Mouse (Mus musculus) layer of hippocampus, postnatal 10 days (tissue): ENCODE measurements at regions not wholly inside any gene's neighbourhood (a gene's known extent, or its start where the extent isn't known, plus 50 kb on each side); places are given as distances from the start of the nearest gene placed in this dataset.
"Not testable (repeated sequence)": the region's sequence is repeated elsewhere in the genome, so short reads cannot be mapped to it uniquely, and the experiment has no call there.

Experiments used
- DNase-seq, 2 experiments: peaks; one replicate each; pipeline ENCODE4 v3.0.0; 2021; ENCODE audit warnings: low spot score in 2 of 2

DNA sequence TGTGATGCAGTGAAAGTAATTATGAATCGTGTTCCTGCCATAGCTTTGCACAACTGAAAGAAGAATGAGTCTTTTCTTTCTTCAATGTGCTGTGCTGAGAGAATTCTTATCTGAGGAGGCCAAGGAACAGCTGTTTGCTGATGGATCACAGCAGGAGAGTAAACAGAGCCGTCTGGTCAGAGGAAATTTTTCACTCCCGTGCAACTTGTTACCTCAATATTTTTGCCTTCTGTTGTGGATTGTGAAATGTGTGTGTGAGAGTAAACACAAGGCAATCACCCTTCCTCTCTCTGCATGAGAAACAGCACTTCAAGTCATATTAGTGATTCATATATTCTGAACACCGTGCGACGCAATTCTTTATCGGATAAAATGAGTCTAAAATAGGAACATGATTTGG, 171.9 kb downstream of the Epm2a start:
- no peak for DNase-seq

DNA sequence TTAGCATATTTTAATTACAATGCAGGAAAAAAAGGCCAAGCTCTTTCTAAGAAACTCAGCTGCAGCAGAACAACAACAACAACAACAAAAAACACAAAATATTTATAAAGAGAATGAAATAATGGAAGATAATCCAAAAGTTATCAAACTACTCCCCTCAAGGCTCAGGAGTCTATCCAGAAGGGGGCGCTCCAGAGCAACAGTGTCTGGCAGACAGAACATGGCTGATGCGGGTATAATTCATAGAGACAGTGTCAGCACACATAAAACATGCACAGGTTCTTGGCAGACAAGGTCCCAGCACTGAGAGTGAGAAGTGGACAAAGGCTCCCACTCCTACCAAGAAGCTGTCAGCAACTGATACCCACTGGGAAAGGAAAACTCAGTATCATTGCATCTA, 173.9 kb downstream of the Epm2a start:
- no peak for DNase-seq

DNA sequence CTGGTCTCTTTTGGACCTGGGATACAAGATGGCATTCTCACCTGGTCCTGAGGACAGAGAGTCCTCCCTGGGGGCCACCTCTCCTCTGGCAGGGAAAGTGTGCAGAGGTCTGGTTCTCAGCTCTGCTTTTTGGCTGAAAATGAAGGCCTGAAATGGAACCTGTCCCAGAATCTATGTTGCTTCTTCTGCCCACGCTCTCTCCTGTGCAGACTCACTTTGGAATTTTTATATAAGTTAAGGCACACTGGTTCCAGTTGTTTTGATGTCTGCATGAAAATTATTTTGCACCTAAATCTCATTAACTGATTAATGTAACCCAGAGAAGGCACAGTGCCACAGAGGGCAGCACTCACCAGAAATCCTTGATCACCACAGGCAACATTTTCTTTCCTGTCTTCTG, 188.1 kb downstream of the Epm2a start:
- DNase-seq, result no peak

DNA sequence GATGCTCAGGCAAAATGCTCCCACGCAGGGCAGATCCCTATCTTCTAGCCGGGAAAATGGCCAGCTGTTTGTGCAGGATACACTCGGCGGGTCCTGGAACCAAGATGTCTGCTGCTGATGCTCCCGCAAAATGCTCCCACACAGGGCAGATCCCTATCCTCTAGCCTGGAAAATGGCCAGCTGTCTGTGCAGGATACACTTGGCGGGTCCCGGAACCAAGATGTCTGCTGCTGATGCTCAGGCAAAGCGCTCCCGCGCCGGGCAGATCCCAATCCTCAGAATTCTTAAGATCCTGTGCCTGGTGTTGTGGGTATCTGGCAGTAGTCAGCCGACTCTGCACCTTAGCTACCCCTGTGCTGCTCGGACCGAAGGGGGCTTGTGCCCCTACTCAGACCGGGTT, 212.2 kb downstream of the Epm2a start:
- DNase-seq, result not testable (repeated sequence)

DNA sequence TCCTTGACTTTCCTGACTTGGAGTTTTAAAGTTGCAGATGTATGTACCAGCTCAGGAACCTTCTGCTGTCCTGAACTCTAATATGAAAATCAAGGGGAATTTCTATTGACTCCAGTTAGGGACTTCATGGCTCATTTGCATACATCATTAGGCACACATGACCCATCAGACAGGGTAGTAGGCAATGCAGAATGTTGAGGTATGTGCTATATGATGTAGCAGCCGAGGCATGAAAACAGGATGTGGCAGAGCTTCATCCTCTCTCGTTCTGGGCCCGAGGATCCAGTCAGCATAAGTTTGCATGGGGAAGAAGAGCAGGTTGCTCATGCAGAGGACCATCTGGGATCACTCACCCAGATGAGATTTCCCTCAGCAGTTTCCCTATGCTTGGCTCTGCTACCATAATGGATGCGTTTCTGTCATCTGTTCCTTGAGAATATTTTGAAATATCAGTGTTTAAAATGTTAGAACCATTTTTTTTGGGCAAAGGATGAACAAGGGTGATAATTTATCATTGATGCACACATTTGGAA, 227.4 kb downstream of the Epm2a start:
- peak; percentile 6 to 20 for DNase-seq

DNA sequence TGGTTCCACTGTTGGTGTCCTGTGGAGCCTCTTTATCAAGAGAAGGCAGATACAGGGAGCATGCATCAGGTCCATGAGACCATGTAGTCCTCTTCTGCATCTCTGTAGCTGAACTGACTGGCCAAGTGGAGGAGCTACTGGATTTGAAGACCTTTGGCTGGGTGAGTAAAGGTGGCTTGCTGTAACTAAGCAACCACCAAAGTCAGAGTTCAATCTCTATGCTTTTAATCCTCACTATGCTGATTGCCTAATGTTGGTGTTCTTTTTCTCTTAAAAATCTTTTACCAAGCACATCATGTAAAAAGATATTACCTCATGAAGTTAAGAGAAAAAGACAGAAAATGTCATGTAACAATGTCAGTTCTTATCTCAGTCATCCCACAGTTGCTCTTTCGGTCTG, 265.2 kb downstream of the Epm2a start:
- no peak for DNase-seq

DNA sequence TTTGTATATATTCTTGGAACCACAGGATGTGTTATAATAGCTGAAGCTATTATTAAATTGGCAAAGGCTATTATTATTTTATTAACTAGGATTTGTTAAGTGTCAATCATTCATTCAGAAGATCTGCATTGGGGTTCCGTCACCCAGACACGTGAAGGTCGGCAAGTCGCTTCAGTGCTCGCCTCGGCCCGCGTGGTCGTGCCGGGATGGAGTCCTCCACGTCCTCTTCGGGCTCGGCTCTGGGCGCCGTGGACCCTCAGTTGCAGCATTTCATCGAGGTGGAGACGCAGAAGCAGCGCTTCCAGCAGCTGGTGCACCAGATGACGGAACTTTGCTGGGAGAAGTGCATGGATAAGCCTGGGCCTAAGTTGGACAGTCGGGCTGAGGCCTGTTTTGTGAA, 265.9 kb downstream of the Epm2a start:
- DNase-seq, result not testable (repeated sequence)

DNA sequence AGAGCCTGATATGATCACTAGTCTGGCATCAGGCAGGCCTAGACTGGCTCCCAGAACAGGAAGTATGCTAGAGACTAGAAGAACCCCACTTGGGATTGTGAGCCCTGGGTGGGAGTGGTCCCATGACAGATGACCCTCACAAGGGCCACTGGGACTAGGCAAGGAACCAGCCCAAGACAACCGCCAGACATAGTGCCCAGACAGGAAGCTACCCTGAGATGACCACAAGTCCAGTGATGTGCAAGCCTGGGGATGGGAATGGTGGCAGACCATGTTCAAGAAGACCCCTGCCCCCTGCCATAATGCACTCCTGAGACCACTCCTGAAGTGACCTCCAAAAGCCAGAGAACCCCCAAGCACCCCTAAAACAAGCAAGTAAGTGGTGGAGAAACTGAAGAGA, 304.9 kb downstream of the Epm2a start:
- no peak for DNase-seq

DNA sequence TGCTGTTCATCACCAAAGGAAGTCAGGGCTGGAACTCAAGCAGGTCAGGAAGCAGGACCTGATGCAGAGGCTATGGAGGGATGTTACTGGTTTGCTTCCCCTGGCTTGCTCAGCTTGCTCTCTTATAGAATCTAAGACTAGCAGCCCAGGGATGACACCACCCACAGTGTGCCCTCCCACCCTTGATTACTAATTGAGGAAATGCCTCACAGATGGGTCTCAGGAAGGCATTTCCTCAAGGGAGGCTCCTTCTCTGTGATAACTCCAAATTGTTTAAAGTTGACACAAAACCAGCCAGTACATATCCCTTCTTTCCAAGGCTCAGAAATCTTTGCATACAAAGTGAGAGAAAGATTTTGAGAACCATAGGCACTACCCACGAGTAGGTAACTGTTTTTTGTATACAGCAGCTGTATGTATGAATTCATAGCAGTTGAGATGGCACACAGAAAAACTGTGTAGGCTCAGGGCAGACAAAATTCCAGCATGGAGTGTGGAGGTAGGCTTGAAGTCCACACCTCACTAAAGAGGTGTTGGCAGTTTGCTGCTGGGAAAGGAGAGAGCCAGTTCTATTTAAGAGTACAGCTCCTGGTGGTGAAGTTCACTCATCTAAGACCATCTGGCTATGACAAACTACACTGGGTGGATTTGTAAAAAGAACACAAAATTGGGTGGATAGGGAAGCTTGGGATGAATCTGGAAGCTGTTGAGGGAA, 317.0 kb downstream of the Epm2a start:
- no peak for DNase-seq

DNA sequence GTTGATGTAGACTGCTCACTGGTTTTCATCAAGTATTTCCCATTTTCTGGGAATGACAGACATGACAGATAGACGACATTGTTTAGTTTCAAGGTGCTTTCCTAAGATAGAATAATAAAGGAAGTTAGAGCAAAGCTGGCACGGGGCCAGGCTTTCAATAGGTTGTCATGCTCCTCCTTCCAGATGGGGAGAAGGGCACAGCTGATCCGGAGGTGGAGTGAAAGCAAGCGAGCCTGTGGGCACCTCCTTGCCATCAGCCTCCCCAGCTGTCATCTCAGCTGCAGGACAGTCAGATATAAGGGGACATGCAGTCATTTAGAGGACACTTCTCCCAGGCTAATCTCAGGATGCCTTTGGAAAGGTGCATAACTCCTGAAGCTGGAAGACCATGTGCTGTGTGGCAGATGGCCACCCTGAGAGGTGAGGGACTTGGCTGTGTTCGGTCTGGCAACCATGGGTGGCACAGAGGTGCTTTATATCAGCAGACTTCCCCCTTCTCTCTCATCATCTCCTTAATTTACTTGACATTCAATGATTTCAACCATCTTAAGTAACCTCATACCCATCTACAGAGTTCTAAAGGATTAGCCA, 318.6 kb downstream of the Epm2a start:
- DNase-seq, result peak in 1 of 2 experiments; percentile 15

DNA sequence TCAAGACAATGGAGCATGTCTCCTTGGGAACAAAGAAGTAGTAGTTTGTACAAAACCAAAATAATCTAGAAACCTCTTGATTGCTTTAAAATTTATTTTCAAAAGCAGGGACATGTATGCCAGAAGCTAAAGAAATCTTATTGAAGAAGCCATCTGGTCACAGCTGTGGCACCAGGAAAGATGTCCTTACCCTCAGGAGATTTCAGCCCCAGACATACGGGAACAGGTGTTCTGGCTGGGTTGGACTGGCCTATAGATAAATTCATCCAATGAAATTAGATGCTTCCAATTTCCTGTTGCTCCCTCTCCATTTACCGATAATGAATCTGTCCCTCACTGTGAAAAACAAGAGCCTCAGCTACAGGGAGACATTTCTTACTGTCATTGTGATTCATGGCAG, 366.5 kb downstream of the Epm2a start:
- DNase-seq, result no peak

DNA sequence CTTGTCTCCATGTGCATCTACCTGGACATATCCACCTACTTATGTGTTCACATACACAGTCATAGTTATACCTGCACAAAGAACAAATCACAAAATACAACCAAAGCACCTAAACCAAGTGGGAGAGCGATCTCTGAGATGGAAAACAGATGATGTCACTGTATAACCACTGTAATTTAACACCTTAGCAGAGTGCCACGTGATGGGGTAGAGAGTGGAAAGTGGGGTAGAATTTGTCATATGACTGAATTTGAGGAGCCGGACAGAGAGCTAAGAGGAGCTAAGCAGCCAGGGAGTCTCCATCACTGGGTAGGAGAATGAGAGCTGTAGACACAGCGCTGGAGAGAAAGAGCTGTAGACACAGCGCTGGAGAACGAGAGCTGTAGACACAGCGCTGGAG, 381.6 kb downstream of the Epm2a start:
- DNase-seq, result no peak

DNA sequence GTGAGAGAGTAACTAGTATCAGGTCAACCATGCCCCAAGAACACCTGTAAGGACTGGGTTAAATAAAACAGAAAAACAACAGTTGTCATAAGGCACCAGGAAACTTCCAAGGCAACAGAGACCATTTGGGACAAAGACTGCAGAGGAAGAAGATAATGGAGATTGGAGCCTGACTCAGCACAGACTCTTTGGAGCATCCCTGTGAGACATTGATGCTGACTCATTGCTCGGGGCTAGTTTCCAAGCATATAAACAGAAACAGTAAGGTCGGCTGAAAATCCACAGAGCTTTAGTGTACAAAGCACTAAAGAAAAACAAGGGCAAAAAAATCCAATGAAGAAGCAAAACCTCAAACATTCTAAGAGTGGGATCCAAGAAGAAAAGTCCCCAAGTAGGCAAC, 386.3 kb downstream of the Epm2a start:
- no peak for DNase-seq

DNA sequence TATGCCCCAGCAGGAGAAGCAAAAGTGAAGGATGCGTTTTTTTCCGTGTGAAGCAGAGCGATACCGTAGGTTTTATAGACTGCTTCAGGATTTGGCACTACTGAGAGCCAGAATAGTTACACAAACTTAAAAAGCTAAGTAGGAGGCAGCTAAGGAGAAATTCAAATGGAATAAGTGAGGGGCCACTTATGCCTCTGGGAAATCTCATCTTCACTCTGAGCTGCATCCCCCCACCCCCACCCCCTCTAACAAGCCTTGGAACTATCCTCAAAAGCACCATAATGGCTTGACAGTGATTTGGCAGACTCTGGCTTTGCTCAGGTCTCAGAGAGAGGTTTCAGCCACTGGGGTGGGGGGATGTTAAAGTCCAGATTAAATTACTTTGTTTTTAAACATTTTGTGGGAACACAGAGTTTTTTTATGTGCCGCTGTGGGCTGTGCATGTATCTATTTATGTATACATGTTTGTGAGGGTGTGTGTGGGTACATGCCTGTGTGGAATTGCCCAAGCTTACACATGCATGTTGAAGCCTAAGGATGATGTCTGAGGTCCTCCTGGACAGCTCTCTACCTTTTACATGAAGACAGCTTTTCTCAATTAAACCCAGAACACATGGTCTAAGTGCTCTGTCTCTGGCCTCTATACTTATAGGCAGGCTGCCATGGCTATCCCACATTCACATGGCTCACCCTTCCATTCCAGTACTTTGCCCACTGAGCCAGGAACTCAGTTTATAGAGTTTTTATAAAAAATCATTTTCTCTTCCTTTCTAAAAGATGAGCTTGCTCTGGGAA, 396.6 kb downstream of the Epm2a start:
- no peak for DNase-seq

DNA sequence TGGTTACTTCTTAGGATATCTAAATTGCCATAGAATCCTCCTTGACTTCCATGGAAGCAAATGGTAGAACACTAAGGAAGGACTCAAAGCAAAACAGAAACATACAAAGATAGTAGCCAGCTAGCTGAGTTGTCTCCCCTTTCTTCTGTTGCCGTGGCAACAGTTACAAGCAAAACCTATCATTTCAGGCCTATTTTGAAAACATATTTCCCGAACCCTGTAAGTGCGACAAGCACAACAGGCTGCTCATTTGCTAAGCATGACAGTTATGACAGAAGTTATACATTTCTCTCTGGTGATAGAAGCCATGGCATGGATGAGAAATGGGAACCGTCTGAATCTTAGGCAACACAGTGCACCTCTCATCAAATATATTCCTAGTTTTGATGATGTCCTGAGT, 402.4 kb downstream of the Epm2a start:
- DNase-seq, result no peak

DNA sequence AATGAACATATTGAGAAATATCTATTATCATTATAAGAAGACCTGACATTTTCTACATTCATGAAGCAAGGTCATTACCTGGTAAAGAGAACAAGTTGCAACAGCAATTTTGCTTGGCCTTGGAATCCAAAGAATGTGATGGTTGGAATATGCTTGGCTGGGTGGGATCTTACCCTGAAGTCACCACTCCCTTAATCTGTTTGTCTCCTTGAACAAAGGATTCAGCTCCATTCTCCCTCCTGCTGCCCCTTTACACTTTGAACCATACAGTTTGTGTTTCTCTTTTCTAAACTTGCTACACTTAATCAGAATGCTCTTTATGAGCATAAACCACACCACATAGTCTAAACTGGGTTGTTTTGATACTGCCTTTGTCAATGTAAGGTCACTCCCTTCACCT, 403.8 kb downstream of the Epm2a start:
- no peak for DNase-seq

DNA sequence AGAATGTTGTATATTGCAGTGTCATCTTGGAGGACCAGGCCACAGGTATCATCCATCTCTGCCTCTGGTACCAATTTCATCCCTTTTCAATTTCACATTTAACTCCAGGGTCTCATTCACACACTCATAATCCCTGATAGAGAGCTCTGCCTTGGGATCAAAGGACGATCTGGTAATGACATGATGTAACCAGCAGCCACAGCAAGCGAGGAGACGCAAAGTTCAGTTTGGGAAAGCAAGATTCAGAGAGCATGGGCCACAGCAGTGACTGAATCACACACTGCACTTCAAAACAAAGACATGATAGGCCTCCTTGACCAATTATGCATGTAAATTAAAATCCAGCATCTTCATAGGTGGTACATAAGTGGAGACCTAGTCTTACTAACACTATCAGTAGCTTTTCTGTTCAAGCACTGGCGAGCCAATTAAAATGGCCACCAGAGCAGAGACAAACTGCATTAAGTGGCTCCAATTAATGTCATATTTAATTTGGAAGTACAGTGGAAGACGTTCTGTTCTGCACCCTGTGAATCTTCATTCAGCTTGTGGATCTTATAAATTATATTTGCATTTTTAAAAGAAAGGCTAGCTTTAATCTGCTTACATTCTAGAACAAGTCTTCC, 412.0 kb downstream of the Epm2a start:
- no peak for DNase-seq

DNA sequence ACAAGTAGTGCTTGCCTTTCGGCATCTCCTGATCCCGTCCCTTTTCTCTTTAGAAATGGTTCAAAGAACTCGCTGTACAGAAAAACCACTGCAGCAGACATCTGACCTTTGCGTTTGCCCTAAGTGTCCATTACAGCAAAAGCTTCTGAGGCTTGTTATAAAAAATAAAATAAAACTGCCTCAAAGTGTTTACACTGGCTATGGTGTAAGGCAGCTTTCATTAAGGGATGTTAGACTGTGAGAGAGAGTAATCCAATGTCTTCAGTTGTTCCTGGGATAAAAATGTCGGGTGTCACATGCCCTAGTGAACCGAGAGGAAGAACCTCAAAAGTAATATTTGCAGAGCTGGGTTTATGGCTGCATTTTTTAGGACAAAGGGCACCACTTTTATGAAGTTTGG, 434.7 kb downstream of the Epm2a start:
- no peak for DNase-seq

DNA sequence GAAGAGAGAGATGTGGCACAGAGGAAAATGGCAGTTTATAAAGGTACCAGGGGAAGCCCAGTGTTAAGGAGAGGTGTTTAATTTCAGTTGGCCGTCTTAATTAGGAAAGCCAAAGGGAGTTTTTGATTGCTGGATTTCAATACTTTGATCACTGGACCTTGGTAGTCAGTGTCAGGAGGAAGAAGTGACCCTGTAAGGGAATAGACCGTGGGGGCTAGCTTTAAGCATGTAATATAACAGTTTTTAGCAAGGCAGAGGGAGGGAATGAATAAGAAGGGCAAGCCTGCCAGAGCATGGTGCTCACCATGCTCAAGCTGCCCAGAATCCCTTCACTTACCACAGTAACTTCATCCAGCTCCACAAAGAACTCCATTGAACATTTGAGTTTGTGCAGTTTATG, 437.1 kb downstream of the Epm2a start:
- no peak for DNase-seq

DNA sequence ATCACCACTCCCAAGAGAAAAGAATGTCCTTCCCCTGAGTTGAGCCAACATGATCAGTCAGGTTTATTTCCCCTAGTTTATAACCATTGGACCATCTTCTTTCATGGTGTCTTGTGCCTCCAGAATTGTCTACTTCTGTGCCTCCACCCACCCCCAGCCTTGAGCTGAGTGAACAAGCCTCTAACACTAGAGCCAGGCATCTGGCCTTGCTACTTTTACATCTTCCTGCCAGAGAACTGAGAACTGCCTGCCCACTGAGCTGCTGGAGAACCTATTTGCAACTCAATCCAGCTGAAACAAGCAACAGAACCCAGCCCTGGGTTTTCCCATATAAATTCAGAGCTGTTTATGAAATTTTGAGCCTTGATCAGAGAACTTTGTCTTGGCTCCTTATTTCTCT, 444.0 kb downstream of the Epm2a start:
- no peak for DNase-seq

DNA sequence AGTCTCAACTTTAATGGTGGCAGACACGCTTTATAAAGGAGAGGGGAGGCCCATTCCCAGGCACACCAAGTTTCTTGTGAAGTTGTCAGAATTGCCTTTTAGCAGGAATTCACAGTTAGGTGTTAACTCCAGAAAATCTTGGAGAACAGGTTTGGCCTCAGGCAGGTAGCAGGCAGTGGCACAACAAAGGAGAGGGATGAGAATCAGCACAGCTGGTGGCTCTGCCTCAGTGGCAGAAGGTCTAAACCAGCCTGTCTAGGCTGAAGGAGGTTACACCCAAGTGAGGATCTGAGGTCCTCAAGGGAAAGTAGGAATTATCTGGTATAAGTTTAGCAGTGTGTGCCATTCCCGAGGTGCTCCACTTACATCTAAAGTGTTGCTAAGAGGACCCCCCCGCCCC, 456.3 kb downstream of the Epm2a start:
- DNase-seq, result no peak
